Mouse (Mus musculus) forebrain, embryonic 15.5 days (tissue): ENCODE measurements around the gene Gm8693. TPM values are rescaled to one million over a fixed set of nuclear protein-coding genes. Genes with fewer than 3 reads are reported as not detected.
"Not testable (repeated sequence)": the region's sequence is repeated elsewhere in the genome, so short reads cannot be mapped to it uniquely, and the experiment has no call there.

Experiments
- ATAC-seq: fragments of 200-750 bp; cut with Nextera tagmentation; replicated peaks from 2 replicates; pipeline ENCODE4 v1.8.0; 2017; ENCODE audit warnings: mild to moderate bottlenecking, moderate TSS enrichment, moderate library complexity
- H3K27ac ChIP-seq: fragments of 300-500 bp; sonication (generic); replicated peaks from 2 replicates; pipeline ENCODE4 v1.5.1; 2015; ENCODE audit warnings: mild to moderate bottlenecking, inconsistent platforms
- H3K27me3 ChIP-seq: fragments of 300-500 bp; sonication (generic); 2 replicates; pipeline ENCODE4 v1.6.1; 2015; ENCODE audit warnings: inconsistent platforms
- H3K36me3 ChIP-seq: fragments of 300-500 bp; sonication (generic); 2 replicates; pipeline ENCODE4 v1.6.1; 2015; ENCODE audit warnings: mild to moderate bottlenecking, inconsistent platforms
- H3K4me1 ChIP-seq: fragments of 300-500 bp; sonication (generic); 2 replicates; pipeline ENCODE4 v1.6.1; 2015; ENCODE audit warnings: inconsistent platforms
- H3K4me2 ChIP-seq: fragments of 300-500 bp; sonication (generic); replicated peaks from 2 replicates; pipeline ENCODE4 v1.6.1; 2015; ENCODE audit warnings: mild to moderate bottlenecking, inconsistent platforms
- H3K4me3 ChIP-seq: fragments of 300-500 bp; sonication (generic); 2 replicates; pipeline ENCODE4 v1.5.1; 2015; ENCODE audit warnings: mild to moderate bottlenecking, inconsistent platforms
- H3K9ac ChIP-seq: fragments of 300-500 bp; sonication (generic); replicated peaks from 2 replicates; pipeline ENCODE4 v1.6.1; 2015; ENCODE audit warnings: mild to moderate bottlenecking, inconsistent platforms
- H3K9me3 ChIP-seq: fragments of 300-500 bp; sonication (generic); 2 replicates; pipeline ENCODE4 v1.6.1; 2016; ENCODE audit warnings: inconsistent platforms
- WGBS: fragments of 180-500 bp; shearing (Covaris S2); methylation state at CpG from one replicate; pipeline ENCODE4 v1.1.7; 2015; ENCODE audit warnings: mixed read lengths; 5-methylcytosine and 5-hydroxymethylcytosine counted together
- polyA plus RNA-seq: library from polyadenylated mRNA; unstranded; fragments of >200 nt; fragmentation: Nextera tagmentation; extraction: Ambion mirVana; gene quantifications from 2 replicates; pipeline ENCODE4 v1.2.1, GENCODE M21; 2015

Gm8693 gene
- not detected in 2 replicates for polyA plus RNA-seq

DNA sequence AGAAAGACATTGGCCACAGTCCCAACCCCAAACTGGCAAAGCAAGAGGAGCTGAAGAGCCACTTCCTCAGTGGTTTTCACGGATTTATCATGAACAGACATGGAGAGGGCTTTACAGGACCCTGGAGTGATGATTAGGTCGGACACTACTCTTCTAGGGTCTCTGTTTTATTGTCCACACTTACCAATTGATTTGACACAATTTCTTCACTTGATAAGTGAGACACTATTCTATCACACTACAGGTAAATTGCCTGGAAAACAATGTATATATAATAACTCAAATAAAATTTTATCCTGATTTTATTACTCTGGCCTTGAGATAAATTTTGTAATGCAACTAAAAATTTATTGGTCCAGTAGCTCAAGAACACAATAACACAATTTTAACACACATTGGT is at the start of gene Gm8693:
Gene Gm8693, minus strand, starts transcription at position 101 of the 400 bp plus-strand sequence.
- H3K4me3 ChIP-seq, ATAC-seq, H3K4me1 ChIP-seq, H3K27ac ChIP-seq, H3K9ac ChIP-seq, H3K36me3 ChIP-seq, H3K27me3 ChIP-seq, H3K9me3 ChIP-seq, H3K4me2 ChIP-seq: not testable (repeated sequence)
- no CpG with 5 or more reads among the region's 2 CpGs for WGBS

DNA sequence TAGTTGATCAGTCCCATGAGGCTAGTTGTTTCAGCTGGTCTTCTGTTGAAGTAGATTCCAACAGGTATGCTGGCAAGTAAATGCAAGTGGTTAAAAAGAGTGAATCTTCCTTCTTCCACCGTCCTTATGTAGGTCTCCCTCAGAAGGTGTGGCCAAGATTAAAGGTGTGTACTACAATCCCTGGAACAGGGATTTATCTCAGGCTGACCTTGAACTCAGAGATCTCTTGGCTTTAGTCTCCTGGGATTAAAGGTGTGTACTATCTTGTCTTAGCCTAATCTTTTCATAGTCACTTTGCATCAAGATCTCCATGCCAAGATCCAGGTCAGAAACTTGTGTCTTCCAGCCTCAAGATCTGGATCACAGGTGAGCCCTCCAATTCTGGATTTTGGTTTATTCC is 27.5 kb upstream of the Gm8693 start, which contains the start of gene Gm4567:
Gene Gm4567, minus strand, starts transcription at position 101 of the 400 bp plus-strand sequence.
- not testable (repeated sequence) for H3K9ac ChIP-seq, H3K4me1 ChIP-seq, H3K4me2 ChIP-seq, H3K36me3 ChIP-seq, H3K9me3 ChIP-seq, H3K27me3 ChIP-seq, H3K27ac ChIP-seq, H3K4me3 ChIP-seq, ATAC-seq
- no CpG with 5 or more reads among the region's 1 CpGs for WGBS

DNA sequence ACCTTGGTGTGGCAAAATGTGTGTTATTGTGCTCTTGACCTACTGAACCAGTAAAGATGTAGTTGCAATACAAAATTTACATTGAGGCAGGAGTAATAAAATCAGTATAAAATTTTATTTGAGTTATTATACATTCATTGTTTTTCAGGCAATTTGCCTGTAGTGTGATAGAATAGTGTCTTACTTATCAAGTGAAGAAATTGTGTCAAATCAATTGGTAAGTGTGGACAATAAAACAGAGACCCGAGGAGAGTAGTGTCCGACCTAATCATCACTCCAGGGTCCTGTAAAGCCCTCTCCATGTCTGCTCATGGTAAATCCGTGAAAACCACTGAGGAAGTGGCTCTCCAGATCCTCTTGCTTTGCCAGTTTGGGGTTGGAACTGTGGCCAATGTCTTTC is 34.4 kb downstream of the Gm8693 start, which contains the start of gene Vmn1r155:
Gene Vmn1r155, plus strand, starts transcription at position 301 of the 400 bp plus-strand sequence.
- H3K4me3 ChIP-seq, H3K36me3 ChIP-seq, ATAC-seq, H3K9me3 ChIP-seq, H3K9ac ChIP-seq, H3K27ac ChIP-seq, H3K27me3 ChIP-seq, H3K4me1 ChIP-seq, H3K4me2 ChIP-seq: not testable (repeated sequence)
- no CpG with 5 or more reads among the region's 3 CpGs for WGBS

Other genes starting within 250 kb of the Gm8693 start
- gene Gm10665, start 228.2 kb downstream of the Gm8693 start, polyA plus RNA-seq: not detected in 2 replicates
- gene Vmn1r151, start 192.6 kb downstream of the Gm8693 start, polyA plus RNA-seq: not detected in 2 replicates
- not detected in 2 replicates for gene Vmn1r152, start 169.3 kb downstream of the Gm8693 start, polyA plus RNA-seq
- gene Gm8677, start 157.4 kb downstream of the Gm8693 start, polyA plus RNA-seq: not detected in 2 replicates
- gene Gm4201, start 127.0 kb downstream of the Gm8693 start, polyA plus RNA-seq: not detected in 2 replicates
- not detected in 2 replicates for gene Gm4565, start 104.2 kb downstream of the Gm8693 start, polyA plus RNA-seq
- gene Vmn1r155, start 34.3 kb downstream of the Gm8693 start, polyA plus RNA-seq: not detected in 2 replicates
- gene Gm4567, start 27.4 kb upstream of the Gm8693 start, polyA plus RNA-seq: not detected in 2 replicates
- gene Vmn1r157, start 69.4 kb upstream of the Gm8693 start, polyA plus RNA-seq: not detected in 2 replicates
- not detected in 2 replicates for gene Vmn1r158, start 98.5 kb upstream of the Gm8693 start, polyA plus RNA-seq
- gene Vmn1r159, start 151.3 kb upstream of the Gm8693 start, polyA plus RNA-seq: not detected in 2 replicates
- gene Vmn1r160, start 178.9 kb upstream of the Gm8693 start, polyA plus RNA-seq: not detected in 2 replicates